Mouse (Mus musculus) bone marrow, adult 2 months (tissue): ENCODE results near the gene Gm12830. TPM values are rescaled to one million over a fixed set of nuclear protein-coding genes. Genes with fewer than 3 reads are reported as not detected.

ENCODE experiments used
- H3K27ac ChIP-seq: fragments of 200-500 bp; 2 replicates; pipeline ENCODE4 v1.5.1; 2012; ENCODE audit warnings: low read depth, mild to moderate bottlenecking, control low read depth, inconsistent platforms, low read length; ENCODE audit not compliant: control insufficient read depth, poor library complexity, insufficient read depth
- H3K4me1 ChIP-seq: fragments of 200-500 bp; 2 replicates; pipeline ENCODE4 v1.6.1; 2011; ENCODE audit warnings: low read length; ENCODE audit not compliant: control insufficient read depth, insufficient read depth
- H3K4me3 ChIP-seq: fragments of 200-500 bp; replicated peaks from 2 replicates; pipeline ENCODE3; 2011; ENCODE audit warnings: mild to moderate bottlenecking, low read depth, low read length, control low read depth; ENCODE audit not compliant: control insufficient read depth
- CTCF ChIP-seq: fragments of 200-500 bp; IDR thresholded peaks from 2 replicates; pipeline ENCODE4 v1.5.1; 2011; ENCODE audit warnings: low read length, control low read depth; ENCODE audit not compliant: control insufficient read depth, insufficient read depth
- POLR2A ChIP-seq: fragments of 200-500 bp; IDR thresholded peaks from 2 replicates; pipeline ENCODE4 v1.6.1; 2011; ENCODE audit warnings: low read depth, mild to moderate bottlenecking, control low read depth, low read length, borderline replicate concordance; ENCODE audit not compliant: control insufficient read depth
- WGBS: fragments of 180-500 bp; shearing (Covaris S2); methylation state at CpG from one replicate; pipeline ENCODE4 v1.1.7; 2018; 5-methylcytosine and 5-hydroxymethylcytosine counted together
- polyA plus RNA-seq: library from polyadenylated mRNA; stranded (reverse); fragments of >200 nt; gene quantifications from 2 replicates; pipeline ENCODE4 v1.2.4, GENCODE M21; 2011; ENCODE audit warnings: low replicate concordance; ENCODE audit not compliant: missing spikeins, insufficient read depth, insufficient read length

The Gm12830 gene
- polyA plus RNA-seq, result not detected in 2 replicates

DNA sequence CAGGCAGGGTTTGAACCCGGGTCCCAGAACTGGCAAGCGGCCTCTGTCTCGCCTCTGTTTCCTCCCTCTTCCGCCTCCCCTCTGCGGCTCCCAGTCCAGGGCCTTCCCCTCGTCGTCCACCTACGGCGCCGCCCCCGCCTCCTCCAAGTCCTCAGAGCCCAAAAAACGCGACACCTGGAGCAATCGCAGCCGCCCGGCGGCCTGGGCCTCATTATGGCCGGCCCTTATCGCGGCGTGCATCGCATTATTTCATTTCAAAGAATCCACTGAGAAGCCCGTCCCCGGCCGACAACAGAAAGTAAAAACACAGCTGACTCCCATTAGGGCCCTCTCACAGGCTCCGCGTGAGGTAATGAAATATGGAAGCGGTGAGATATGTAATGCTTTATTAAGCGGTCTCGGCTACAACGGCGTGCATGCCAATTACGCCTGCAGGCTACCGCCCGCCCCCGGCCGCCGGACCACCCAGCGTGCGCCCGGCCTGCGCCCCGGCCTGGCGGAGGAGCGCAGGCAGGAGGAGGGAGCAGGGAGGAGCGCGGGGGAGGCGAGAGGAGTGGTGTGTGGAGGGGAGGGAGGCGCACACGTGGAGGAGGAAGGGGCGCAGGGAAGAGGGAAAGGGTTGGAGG lies at the start of gene Gm12830:
Gm12830 (plus strand) TSS at position 156 of the 626 bp plus-strand sequence.
- Histone ChIP-seq H3K4me1 (no peaks in the 10 kb centered on the region), H3K27ac (no peak within 1 kb of the TSS), H3K4me3 (peak within 1 kb of the TSS; percentile 9)
- TF ChIP-seq POLR2A (no peak), CTCF (no peak)
- WGBS, result 1% methylated on average over 51 of the region's 51 CpGs

GRCm38 (mm10) chr4:114773316-114773715 lies 48.2 kb upstream of the Gm12830 start:
- no peak overlapping the region for H3K27ac ChIP-seq
- WGBS, result 87% methylated on average over 1 of the region's 1 CpGs

DNA sequence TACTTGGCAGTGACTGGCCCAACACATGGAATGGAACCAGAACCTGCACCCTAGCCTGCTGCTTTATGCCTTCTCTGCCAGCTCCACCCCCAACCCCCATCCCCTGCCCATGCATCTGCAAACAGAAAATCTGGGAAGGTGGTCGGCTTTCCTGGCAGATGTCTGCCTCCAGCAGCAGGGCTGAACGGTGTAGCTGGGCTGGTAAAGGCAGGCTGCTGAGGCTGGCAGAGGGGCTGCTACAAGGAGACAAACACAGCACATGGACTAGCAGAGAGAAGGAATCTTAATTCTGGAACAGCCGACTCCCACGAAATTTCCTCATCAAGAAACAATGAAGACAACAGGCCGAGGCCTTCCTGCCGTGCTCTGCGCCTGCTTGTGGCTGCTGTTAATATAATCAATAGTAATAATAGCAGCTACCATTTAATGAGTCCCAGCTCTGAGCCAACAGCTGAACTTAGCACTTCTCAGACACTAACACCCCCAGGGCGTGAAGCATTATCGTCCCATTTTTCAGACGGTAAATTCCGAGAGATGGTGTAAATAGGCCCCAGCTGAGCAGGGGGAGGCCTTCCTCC lies 43.8 kb upstream of the Gm12830 start:
- 85% methylated on average over 11 of the region's 11 CpGs for WGBS
- TF ChIP-seq CTCF (no peak), POLR2A (no peak)
- Histone ChIP-seq H3K4me3 (no peak overlapping the region), H3K4me1 (no peaks in the 10 kb centered on the region), H3K27ac (no peak overlapping the region)

More at GRCm38 (mm10) chr4:114773316-114773715, 48.2 kb upstream of the Gm12830 start:
- TF ChIP-seq CTCF, result no peak
- TF ChIP-seq POLR2A, result no peak
- Histone ChIP-seq H3K4me1 (no peaks in the 10 kb centered on the region), H3K4me3 (no peak overlapping the region)

DNA sequence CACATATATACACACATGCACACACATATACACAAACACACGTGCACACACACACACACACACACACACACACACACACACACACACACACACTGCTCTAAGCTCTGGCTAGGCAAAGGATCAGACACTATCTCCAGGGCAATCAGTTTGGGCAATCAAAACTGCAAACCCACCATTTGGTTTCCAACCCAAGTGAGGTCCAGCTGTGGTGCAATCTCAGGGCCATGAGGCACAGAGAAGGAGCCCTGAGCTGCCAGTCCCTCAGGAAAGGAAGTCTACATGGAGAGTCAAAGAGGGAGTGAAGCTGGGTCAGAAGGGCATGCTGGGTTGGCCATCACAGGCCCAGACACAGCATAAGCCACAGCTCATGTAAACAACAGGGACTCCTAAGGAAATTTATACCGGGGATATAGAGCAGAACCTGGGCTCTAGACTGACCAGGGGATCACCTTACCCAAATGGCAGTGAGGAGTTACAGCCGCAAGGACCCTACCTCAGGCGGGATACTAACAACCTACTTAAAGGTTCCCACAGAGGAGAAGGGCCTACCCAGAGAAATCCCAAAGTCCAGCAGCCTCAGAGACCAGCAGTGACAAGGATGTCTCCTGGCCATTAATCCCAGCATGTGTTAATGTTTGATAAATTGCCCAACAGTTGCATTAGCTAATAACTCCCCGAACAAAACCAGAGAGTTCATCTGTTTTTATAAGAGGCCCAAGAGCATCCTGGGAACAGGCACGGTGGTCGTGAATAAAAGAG lies 42.6 kb upstream of the Gm12830 start:
- WGBS, result 70% methylated on average over 7 of the region's 7 CpGs
- TF ChIP-seq CTCF (no peak), POLR2A (no peak)
- no peak overlapping the region for H3K27ac ChIP-seq
- H3K4me3 ChIP-seq, result no peak overlapping the region
- H3K4me1 ChIP-seq, result no peaks in the 10 kb centered on the region

DNA sequence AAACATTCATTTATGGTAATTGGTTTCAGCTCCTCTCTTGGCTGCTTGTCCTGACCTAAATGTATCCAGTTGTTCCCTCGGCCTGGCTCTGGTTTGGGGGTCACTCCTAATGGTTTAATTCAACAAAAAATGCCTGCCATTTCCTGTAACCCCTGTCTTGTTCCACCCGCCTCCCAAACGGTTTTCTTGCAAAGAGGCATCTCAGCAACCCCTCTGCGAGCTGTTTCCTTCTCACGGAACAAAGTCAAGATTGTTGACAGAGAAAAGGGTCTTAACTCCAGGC lies 42.1 kb upstream of the Gm12830 start:
- TF ChIP-seq CTCF (no peak), POLR2A (no peak)
- no peak overlapping the region for H3K27ac ChIP-seq
- 71% methylated on average over 5 of the region's 5 CpGs for WGBS
- no peak overlapping the region for H3K4me3 ChIP-seq
- no peaks in the 10 kb centered on the region for H3K4me1 ChIP-seq

DNA sequence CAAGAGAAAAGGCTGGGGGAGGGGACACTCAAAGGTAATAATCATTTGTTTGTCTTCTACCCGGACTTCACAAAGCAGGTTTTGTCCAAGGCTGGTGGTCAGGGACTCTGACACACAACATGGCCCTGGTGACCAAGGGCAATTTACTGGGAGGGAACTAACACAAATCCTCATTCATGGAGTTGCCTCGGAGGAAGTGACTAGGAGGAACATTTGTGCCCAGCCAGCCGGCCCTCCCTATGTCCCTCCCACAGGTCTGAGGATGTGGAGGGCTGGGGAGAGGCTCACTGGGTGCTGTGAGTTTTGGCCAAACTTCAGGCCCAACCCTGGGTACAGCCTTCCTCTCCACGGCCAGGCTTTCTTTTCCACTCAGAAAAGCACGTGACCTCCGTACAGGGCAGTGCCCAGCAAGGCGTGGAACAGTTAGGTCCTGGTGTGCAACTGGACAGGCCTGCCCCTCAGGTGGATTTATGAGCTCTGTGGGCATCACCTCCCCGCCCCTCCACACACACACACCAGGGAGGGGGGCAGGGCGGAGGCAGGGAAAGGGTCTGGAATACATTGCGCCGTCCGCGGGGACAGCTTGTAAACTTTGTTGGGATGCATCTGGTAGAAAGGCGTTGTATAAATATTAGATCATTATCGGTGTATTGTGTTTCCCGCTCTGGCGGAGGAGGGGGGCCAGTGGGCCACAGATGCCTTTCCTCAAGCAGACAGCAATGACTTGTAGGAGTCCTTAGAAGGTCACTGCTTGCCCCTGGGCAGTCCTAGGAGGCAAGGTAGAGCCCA lies 41.6 kb upstream of the Gm12830 start:
- Histone ChIP-seq H3K4me3 (no peak overlapping the region), H3K4me1 (no peaks in the 10 kb centered on the region), H3K27ac (no peak overlapping the region)
- no peak for TF ChIP-seq POLR2A
- TF ChIP-seq CTCF, result no peak
- WGBS, result 74% methylated on average over 17 of the region's 17 CpGs

DNA sequence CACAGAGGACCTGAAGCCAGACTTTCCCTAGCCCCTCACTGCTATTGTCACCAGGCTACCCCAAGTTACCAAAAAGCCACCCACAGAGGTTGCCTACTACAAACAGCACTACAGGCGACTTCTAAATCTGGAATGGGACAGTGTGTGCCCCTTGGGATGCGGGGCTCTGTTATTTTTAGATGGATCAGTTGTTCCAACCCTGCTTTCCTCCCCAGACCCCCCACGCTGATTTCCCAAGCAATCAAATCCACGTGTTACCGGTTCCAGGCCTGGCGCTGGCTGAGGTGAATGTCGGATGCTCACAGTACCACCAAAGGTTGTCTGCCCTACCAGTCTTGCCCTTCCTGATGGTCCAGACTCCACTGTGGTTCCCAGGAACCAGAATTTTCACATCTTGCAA lies 38.7 kb upstream of the Gm12830 start:
- 75% methylated on average over 7 of the region's 7 CpGs for WGBS
- no peak for TF ChIP-seq CTCF
- Histone ChIP-seq H3K27ac (no peak overlapping the region), H3K4me3 (no peak overlapping the region), H3K4me1 (no peaks in the 10 kb centered on the region)

- no peaks in the 10 kb centered on the region for H3K4me1 ChIP-seq
- H3K4me3 ChIP-seq, result no peak overlapping the region
- TF ChIP-seq CTCF (no peak), POLR2A (no peak)
- WGBS, result 81% methylated on average over 2 of the region's 2 CpGs
- H3K27ac ChIP-seq, result no peak overlapping the region
Observed at GRCm38 (mm10) chr4:114784735-114785134, 36.8 kb upstream of the Gm12830 start.
